ENCODE assay signal across 17 mouse cellular contexts in the genomic region with DNA sequence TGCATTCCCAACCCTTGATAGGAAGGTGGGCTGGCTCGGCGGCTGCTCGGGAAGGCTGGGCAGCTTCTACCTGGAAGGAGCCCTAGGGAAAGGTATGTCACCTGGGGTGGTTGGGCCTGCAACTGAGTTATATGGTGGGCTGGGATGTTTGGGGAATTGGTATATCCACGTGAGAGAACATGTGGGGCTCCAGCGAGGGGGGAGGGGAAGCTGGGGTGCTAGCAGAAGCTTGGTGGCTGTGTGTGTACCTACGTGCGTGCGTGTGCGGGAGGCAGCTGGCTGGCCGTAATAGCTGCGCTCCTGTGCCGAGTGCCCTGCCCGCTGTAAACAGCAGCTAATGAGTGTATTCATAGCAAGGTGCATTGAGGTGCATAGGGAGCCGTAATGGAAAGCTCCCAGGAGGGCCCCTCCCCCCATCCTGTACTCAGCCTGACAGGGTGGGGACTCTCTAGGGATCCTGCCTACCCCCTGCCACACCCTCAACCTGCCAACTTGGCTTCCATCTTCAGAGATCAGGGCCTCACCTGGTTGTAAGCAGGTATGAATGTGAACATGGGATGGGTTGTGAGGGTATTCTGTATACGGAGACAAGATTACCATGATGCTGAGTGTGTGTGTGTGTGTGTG. TPM values are rescaled to one million over a fixed set of nuclear protein-coding genes. Genes with fewer than 3 reads are reported as not detected.
DNase-seq lines count a peak whose midpoint lies in the region; ATAC-seq and TF ChIP-seq lines count a peak whose summit lies in the region.
"Had no signal": no experiment of that assay in that cellular context is flagged by ENCODE, and none has a peak within 500 bp of the region (broad histone marks: within the 10 kb centered on the region; RNA-seq: fewer than 3 reads in every experiment).

No protein-coding gene starts in this region.

- peaks cover 57% of the 10 kb centered on the region for H3K4me1 ChIP-seq in forebrain, embryonic 12.5 days
- H3K4me1 ChIP-seq in forebrain, embryonic 16.5 days (replicated peaks; ENCODE audit: control insufficient read depth, insufficient read depth, low read length) = peaks cover 47% of the 10 kb centered on the region
- peaks cover 75% of the 10 kb centered on the region for H3K4me1 ChIP-seq in midbrain, embryonic 13.5 days (replicated peaks)
- peaks cover 73% of the 10 kb centered on the region for H3K4me1 ChIP-seq in midbrain, embryonic 10.5 days
- peaks cover 26% of the 10 kb centered on the region for H3K4me1 ChIP-seq in midbrain, postnatal 0 days (ENCODE audit: insufficient read depth, low read length)

- H3K9me3 ChIP-seq in forebrain, embryonic 12.5 days = no peaks in the 10 kb centered on the region
- no peaks in the 10 kb centered on the region for H3K9me3 ChIP-seq in forebrain, embryonic 16.5 days (ENCODE audit: control insufficient read depth, low read length)
- H3K9me3 ChIP-seq in midbrain, embryonic 13.5 days = no peaks in the 10 kb centered on the region
- H3K9me3 ChIP-seq in midbrain, embryonic 10.5 days (replicated peaks) = no peaks in the 10 kb centered on the region
- H3K9me3 ChIP-seq in midbrain, postnatal 0 days (ENCODE audit: low read length) = no peaks in the 10 kb centered on the region
- H3K9me3 ChIP-seq: embryonic facial prominence, embryonic 12.5 days; kidney, embryonic 15.5 days; stomach, embryonic 15.5 days had no signal

- no peak for ATAC-seq in forebrain, embryonic 12.5 days (ENCODE audit: low FRiP score)
- ATAC-seq in forebrain, embryonic 16.5 days = no peak
- no peak for ATAC-seq in midbrain, embryonic 13.5 days
- ATAC-seq in midbrain, postnatal 0 days (ENCODE audit: low FRiP score) = no peak
- no peak for ATAC-seq in monocyte, adult 5-6 weeks (replicated peaks; ENCODE audit: insufficient number of reproducible peaks, low FRiP score, low TSS enrichment, poor library complexity, severe bottlenecking)

- 72% methylated on average over 15 of the region's 15 CpGs for WGBS in forebrain, embryonic 12.5 days
- WGBS in forebrain, embryonic 16.5 days = 61% methylated on average over 15 of the region's 15 CpGs
- WGBS in midbrain, embryonic 13.5 days = 76% methylated on average over 15 of the region's 15 CpGs
- WGBS in midbrain, embryonic 10.5 days = 86% methylated on average over 15 of the region's 15 CpGs
- WGBS in midbrain, postnatal 0 days = 59% methylated on average over 15 of the region's 15 CpGs

- no peaks in the 10 kb centered on the region for H3K36me3 ChIP-seq in forebrain, embryonic 12.5 days (replicated peaks)
- no peaks in the 10 kb centered on the region for H3K36me3 ChIP-seq in forebrain, embryonic 16.5 days (ENCODE audit: control insufficient read depth, insufficient read depth)
- no peaks in the 10 kb centered on the region for H3K36me3 ChIP-seq in midbrain, embryonic 13.5 days
- no peaks in the 10 kb centered on the region for H3K36me3 ChIP-seq in midbrain, embryonic 10.5 days
- no peaks in the 10 kb centered on the region for H3K36me3 ChIP-seq in midbrain, postnatal 0 days (ENCODE audit: insufficient read depth, low read length)
- H3K36me3 ChIP-seq: embryonic facial prominence, embryonic 12.5 days; kidney, embryonic 15.5 days; stomach, embryonic 15.5 days had no signal

- peak overlapping the region; percentile 40; the same call in 1 of the 2 replicates for H3K9ac ChIP-seq in forebrain, embryonic 12.5 days
- no peak overlapping the region for H3K9ac ChIP-seq in forebrain, embryonic 16.5 days (replicated peaks; ENCODE audit: low read depth, low read length)
- no peak overlapping the region; the same call in 1 of the 2 replicates for H3K9ac ChIP-seq in midbrain, embryonic 13.5 days (replicated peaks)
- H3K9ac ChIP-seq in midbrain, postnatal 0 days (replicated peaks; ENCODE audit: low read length, poor library complexity, severe bottlenecking) = no peak overlapping the region
- H3K9ac ChIP-seq: embryonic facial prominence, embryonic 12.5 days; kidney, embryonic 15.5 days; stomach, embryonic 15.5 days had no signal

- H3K4me3 ChIP-seq in forebrain, embryonic 12.5 days (replicated peaks) = no peak overlapping the region
- no peak overlapping the region for H3K4me3 ChIP-seq in forebrain, embryonic 16.5 days (replicated peaks; ENCODE audit: low read length)
- no peak overlapping the region for H3K4me3 ChIP-seq in midbrain, embryonic 13.5 days (replicated peaks)
- no peak overlapping the region for H3K4me3 ChIP-seq in midbrain, embryonic 10.5 days
- H3K4me3 ChIP-seq in midbrain, postnatal 0 days (ENCODE audit: low read depth, low read length) = no peak overlapping the region
- H3K4me3 ChIP-seq: embryonic facial prominence, embryonic 12.5 days; heart, adult 2 months; kidney, embryonic 15.5 days; stomach, embryonic 15.5 days had no signal

- peak overlapping the region; percentile 36; the same call in 1 of the 2 replicates for H3K27ac ChIP-seq in forebrain, embryonic 12.5 days
- no peak overlapping the region for H3K27ac ChIP-seq in forebrain, embryonic 16.5 days (ENCODE audit: low read length)
- peak overlapping the region; percentile 19; the same call in 1 of the 2 replicates for H3K27ac ChIP-seq in midbrain, embryonic 13.5 days
- H3K27ac ChIP-seq in midbrain, embryonic 10.5 days (replicated peaks) = no peak overlapping the region
- H3K27ac ChIP-seq in midbrain, postnatal 0 days (ENCODE audit: low read depth, low read length) = no peak overlapping the region
- H3K27ac ChIP-seq: embryonic facial prominence, embryonic 12.5 days; heart, adult 2 months; kidney, embryonic 15.5 days; stomach, embryonic 15.5 days had no signal

- no peak overlapping the region for H3K4me2 ChIP-seq in forebrain, embryonic 12.5 days
- H3K4me2 ChIP-seq in forebrain, embryonic 16.5 days (ENCODE audit: low read length) = no peak overlapping the region
- 0 out of 2 replicates have a peak overlapping the region, but pooled peaks have one; percentile 1 for H3K4me2 ChIP-seq in midbrain, embryonic 13.5 days (replicated peaks)
- H3K4me2 ChIP-seq in midbrain, postnatal 0 days (ENCODE audit: low read depth, low read length, poor library complexity, severe bottlenecking) = peak overlapping the region; percentile 39
- H3K4me2 ChIP-seq: embryonic facial prominence, embryonic 12.5 days; kidney, embryonic 15.5 days; stomach, embryonic 15.5 days had no signal

- DNase-seq in midbrain, embryonic 10.5 days (ENCODE audit: low spot score) = no peak
- DNase-seq in brain, embryonic 14.5 days (ENCODE audit: low read depth) = peak; percentile 23
- DNase-seq in midbrain, postnatal 0 days (ENCODE audit: low spot score) = no peak
- no peak for DNase-seq in thymus, postnatal 14 days
- DNase-seq: liver; lung, adult 18-20 months; lung, postnatal 36 days; spleen, adult 18-20 months had no signal

- no peak for TF ChIP-seq POLR2A in brain, embryonic 14.5 days (IDR thresholded peaks at IDR 0.05; ENCODE audit: borderline replicate concordance, extremely low read depth, insufficient read depth, insufficient read length, poor library complexity, severe bottlenecking)

- TF ChIP-seq CTCF in brain, embryonic 14.5 days (IDR thresholded peaks at IDR 0.05; ENCODE audit: borderline replicate concordance, extremely low read depth, insufficient read depth, insufficient read length) = no peak
- no peak for TF ChIP-seq CTCF in midbrain, postnatal 0 days (IDR thresholded peaks at IDR 0.05)

- peaks cover 28% of the 10 kb centered on the region for H3K27me3 ChIP-seq in forebrain, embryonic 12.5 days
- no peaks in the 10 kb centered on the region for H3K27me3 ChIP-seq in forebrain, embryonic 16.5 days (replicated peaks; ENCODE audit: control insufficient read depth, insufficient read depth, low read length)
- H3K27me3 ChIP-seq in midbrain, embryonic 13.5 days = peaks cover 14% of the 10 kb centered on the region; the same call in 1 of the 2 replicates
- peaks cover 37% of the 10 kb centered on the region for H3K27me3 ChIP-seq in midbrain, embryonic 10.5 days (ENCODE audit: low read depth, poor library complexity, severe bottlenecking)
- H3K27me3 ChIP-seq in midbrain, postnatal 0 days (ENCODE audit: insufficient read depth, low read length) = no peaks in the 10 kb centered on the region

RNA-seq across cellular contexts. Expression of a gene that starts 5.1 kb away (rescaled TPM):
- polyA plus RNA-seq in forebrain, embryonic 12.5 days (2016; fragmentation: Nextera tagmentation; extraction: Ambion mirVana) = 2.7 and 5.5 TPM in 2 replicates
- 6.9 and 9.7 TPM in 2 replicates for polyA plus RNA-seq in forebrain, embryonic 16.5 days (2015; fragmentation: Nextera tagmentation; extraction: Ambion mirVana)
- 8.2 and 8.8 TPM in 2 replicates for polyA plus RNA-seq in midbrain, embryonic 13.5 days (2015; fragmentation: Nextera tagmentation; extraction: Ambion mirVana)
- 1.6 and 2.2 TPM in 2 replicates for polyA plus RNA-seq in midbrain, embryonic 10.5 days (2016; fragmentation: Nextera tagmentation; extraction: Ambion mirVana)
- polyA plus RNA-seq in brain, embryonic 14.5 days (2012; rRNA removed) = 50.2 and 85.2 TPM in 2 replicates
- 138 and 140 TPM in 2 replicates for total RNA-seq in midbrain, postnatal 0 days (2014; rRNA removed)
- 14.7 and 19.0 TPM in 2 replicates for polyA plus RNA-seq in midbrain, postnatal 0 days (2015; fragmentation: Nextera tagmentation; extraction: Ambion mirVana)
- total RNA-seq in monocyte, adult 5-6 weeks (2017) = not detected in 3 replicates
- total RNA-seq: neutrophil, adult 5-6 weeks had no signal

Comparison
In these comparisons a context has a peak if more than half of its experiments do, and no peak if none do; other contexts are left out.
1. H3K27ac ChIP-seq: peak in forebrain, embryonic 12.5 days (single experiment) and midbrain, embryonic 13.5 days (single experiment); none in forebrain, embryonic 16.5 days (single experiment), midbrain, embryonic 10.5 days (single experiment) and midbrain, postnatal 0 days (single experiment).
2. H3K4me2 ChIP-seq: peak in midbrain, embryonic 13.5 days (single experiment) and midbrain, postnatal 0 days (single experiment); none in forebrain, embryonic 12.5 days (single experiment) and forebrain, embryonic 16.5 days (single experiment).